Mouse (Mus musculus): ENCODE data around the gene Usmg5. TPM values are rescaled to one million over a fixed set of nuclear protein-coding genes. Genes with fewer than 3 reads are reported as not detected.
A peak's percentile ranks its signal among the peaks of the same experiment; 100 is the strongest.

Usmg5 gene
- polyA plus RNA-seq, 1 experiment from 2014 or later: 714 TPM

DNA sequence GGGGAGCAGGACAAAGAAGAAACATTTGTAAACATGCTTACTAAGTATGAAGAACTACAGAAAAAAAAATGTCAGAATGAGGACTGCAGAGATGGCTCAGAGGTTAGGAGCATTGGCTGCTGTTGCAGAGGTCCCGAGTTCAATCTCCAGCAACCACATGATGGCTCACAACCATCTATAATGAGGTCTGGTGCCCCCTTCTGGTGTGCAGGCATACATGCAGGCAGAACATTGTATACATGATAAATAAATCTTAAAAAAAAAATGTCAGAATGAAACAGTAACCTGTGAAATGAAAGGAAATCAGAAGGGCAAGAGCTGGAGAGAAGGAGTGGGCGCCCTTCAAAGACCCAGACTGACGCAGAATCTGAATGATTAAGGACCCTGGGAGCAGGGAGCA lies 24.6 kb downstream of the Usmg5 start:
- no peaks in the 10 kb centered on the region for H3K27me3 ChIP-seq
- peak; percentile 54 for TF ChIP-seq CTCF (IDR thresholded peaks at IDR 0.05)
- in situ Hi-C loops (cut with MboI; ENCODE audit: low pct_unique_long_range_greater_than_20kb): no loop called here
- ChIA-PET CTCF (interaction anchor here (1.0 kb wide), 1 partner anchor 11 kb away, joined by 3 read pairs; no protein-coding TSS in a partner anchor), POLR2A (interaction anchor here (0.6 to 1.4 kb wide), 3 partner anchors 9 to 757 kb away, joined by 3 to 4 read pairs (median 4); no protein-coding TSS in a partner anchor)
- ATAC-seq (no peak), DNase-seq (ENCODE audit: low read depth, low spot score) (no peak)

DNA sequence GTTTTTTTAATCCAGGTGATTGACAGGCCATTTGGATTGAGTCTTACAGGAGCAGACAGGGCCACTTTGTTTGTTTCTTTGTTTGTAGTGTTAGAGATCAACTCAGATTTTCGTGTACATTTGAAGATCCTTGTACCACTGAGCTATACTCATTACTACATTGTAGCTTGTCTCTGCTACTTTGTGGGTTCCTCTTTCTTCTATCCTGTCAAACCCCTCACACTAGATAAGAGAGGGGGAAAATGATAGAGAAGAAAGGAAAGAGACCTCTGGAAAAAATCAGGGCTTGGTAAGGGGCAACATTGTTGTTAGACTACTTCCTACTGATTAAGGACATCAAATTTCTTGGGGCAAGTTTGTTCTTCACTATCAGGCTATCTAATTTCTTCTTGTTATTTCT lies 32.8 kb downstream of the Usmg5 start:
- CTCF ChIA-PET: no interaction called here
- no peak for TF ChIP-seq CTCF (IDR thresholded peaks at IDR 0.05)
- no peak for ATAC-seq
- POLR2A ChIA-PET: interaction anchor here (0.8 kb wide), 1 partner anchor 10 kb away, joined by 3 read pairs; the partner anchor contains the start of gene Taf5
- H3K27me3 ChIP-seq: peaks cover 6% of the 10 kb centered on the region
- no peak for DNase-seq (ENCODE audit: low read depth, low spot score)
- in situ Hi-C loops (cut with MboI; ENCODE audit: low pct_unique_long_range_greater_than_20kb): no loop called here

DNA sequence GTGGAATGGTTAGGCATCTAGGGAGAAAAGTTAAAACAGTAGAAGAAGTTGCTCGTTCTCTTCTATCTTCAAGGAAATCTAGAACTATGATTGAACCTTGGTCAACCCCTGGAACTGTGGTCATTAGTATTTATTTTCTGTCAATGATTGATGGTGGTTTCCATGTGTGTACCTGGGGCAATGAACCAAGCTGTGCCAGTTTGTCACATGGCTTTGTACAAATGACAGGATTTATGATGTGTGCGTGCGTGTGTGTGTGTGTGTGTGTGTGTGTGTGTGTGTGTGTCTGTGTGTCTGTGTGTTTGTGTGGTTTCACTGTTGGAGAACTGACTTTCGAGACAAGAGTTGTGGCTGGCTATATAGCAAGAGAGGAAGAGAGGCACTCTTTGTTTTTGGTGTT lies 37.0 kb downstream of the Usmg5 start:
- ATAC-seq (no peak), DNase-seq (ENCODE audit: low read depth, low spot score) (no peak)
- peaks cover 6% of the 10 kb centered on the region for H3K27me3 ChIP-seq
- ChIA-PET CTCF (interaction anchor here (1.3 to 1.8 kb wide), 2 partner anchors 9 to 12 kb away, joined by 4 read pairs; no protein-coding TSS in a partner anchor), POLR2A (interaction anchor here (0.6 to 0.7 kb wide), 2 partner anchors 8 to 70 kb away, joined by 3 to 4 read pairs; no protein-coding TSS in a partner anchor)
- no peak for TF ChIP-seq CTCF (IDR thresholded peaks at IDR 0.05)
- in situ Hi-C loops (cut with MboI; ENCODE audit: low pct_unique_long_range_greater_than_20kb): no loop called here

DNA sequence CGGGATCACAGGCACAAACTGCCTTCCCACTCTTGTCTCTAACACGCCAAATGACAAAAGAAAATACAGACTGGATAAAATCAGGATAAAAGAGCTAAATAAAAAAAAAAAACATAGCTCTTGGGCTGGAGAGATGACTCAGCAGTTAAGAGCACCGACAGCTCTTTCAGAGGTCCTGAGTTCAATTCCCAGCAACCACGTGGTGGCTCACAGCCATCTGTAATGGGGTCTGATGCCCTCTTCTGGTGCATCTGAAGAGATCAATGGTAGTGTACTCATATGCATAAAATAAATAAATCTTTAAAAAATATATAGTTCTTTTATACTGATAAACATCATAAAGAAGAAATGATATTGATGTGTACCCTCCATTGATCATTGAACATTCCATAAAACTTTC lies 37.5 kb downstream of the Usmg5 start:
- ChIA-PET POLR2A (interaction anchor here (0.6 kb wide), 1 partner anchor 70 kb away, joined by 4 read pairs; no protein-coding TSS in a partner anchor), CTCF (interaction anchor here (1.3 kb wide), 1 partner anchor 9 kb away, joined by 4 read pairs; no protein-coding TSS in a partner anchor)
- in situ Hi-C loops (cut with MboI; ENCODE audit: low pct_unique_long_range_greater_than_20kb): no loop called here
- peaks cover 5% of the 10 kb centered on the region for H3K27me3 ChIP-seq
- ATAC-seq: no peak
- DNase-seq (ENCODE audit: low read depth, low spot score): no peak
- TF ChIP-seq CTCF (IDR thresholded peaks at IDR 0.05): no peak

DNA sequence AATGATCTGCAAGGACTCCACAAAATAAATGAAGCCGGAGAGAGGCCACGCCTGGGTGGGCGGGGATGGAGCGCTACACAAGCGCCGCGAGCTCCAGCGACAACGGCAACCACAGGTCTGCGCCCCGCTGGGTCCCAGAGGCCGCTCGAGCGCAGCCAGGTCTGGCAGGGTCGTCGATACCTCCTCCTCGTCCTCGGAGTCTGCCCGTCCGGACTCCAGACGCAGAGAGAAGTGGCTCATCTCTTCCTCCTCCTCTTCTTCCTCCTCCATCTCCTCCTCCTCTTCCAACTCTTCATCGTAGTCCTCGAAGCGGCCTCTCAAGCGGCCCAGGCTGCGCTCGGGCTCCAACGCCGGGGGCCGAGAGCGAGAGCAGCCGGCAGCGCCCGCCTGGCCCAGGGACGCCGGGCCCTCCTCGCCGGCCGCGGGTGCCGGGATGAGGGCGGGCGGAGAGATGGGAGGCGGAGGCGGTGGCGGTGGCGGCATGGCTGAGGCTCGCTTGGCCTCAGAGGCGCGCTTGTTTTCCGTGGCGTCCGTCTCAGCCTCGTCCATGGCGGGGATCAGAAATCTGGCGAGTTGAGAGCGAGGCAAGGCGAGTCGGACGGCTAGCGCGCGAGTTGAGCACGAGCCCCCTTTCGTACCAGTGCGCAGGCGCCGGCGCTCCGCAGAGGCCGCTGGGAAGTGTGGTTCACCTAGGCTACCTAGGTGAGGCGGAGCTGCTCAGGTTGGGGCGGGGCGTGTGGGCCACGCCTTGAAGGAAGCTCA lies 40.0 kb downstream of the Usmg5 start, which contains the start of gene Pcgf6:
Gene Pcgf6 (minus strand): TSS at position 636 of the 762 bp plus-strand sequence.
- CTCF ChIA-PET: no interaction called here
- no peaks in the 10 kb centered on the region for H3K27me3 ChIP-seq
- POLR2A ChIA-PET: interaction anchor here (1.0 to 1.7 kb wide), 2 partner anchors 16 to 18 kb away, joined by 4 to 9 read pairs; partner anchors contain the start of gene Taf5
- no peak for TF ChIP-seq CTCF (IDR thresholded peaks at IDR 0.05)
- ATAC-seq: peak; percentile 85
- DNase-seq (ENCODE audit: low read depth, low spot score): no peak
- in situ Hi-C loops (cut with MboI; ENCODE audit: low pct_unique_long_range_greater_than_20kb): no loop called here

DNA sequence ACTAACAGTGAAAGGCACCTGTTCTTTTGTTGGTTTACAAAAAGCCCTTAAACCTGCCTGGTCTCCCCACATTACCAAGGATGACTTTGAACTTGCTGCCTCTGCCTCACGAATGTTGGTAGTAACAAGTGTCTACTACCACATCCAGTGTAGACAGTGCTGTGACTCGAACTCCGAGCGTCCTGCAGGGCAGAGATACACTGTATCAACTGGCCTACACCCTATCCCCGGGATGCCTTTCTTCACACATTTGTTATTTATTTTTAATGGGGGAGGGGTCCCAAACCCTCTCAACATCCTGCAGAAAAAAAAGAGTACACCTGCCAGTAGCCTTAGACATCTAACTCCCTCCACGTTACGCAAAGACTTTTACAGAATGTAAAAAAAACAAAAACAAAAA lies 40.6 kb downstream of the Usmg5 start:
- ChIA-PET POLR2A (no interaction called here), CTCF (no interaction called here)
- ATAC-seq: no peak
- in situ Hi-C loops (cut with MboI; ENCODE audit: low pct_unique_long_range_greater_than_20kb): no loop called here
- H3K27me3 ChIP-seq: no peaks in the 10 kb centered on the region
- no peak for TF ChIP-seq CTCF (IDR thresholded peaks at IDR 0.05)
- DNase-seq (ENCODE audit: low read depth, low spot score): no peak

DNA sequence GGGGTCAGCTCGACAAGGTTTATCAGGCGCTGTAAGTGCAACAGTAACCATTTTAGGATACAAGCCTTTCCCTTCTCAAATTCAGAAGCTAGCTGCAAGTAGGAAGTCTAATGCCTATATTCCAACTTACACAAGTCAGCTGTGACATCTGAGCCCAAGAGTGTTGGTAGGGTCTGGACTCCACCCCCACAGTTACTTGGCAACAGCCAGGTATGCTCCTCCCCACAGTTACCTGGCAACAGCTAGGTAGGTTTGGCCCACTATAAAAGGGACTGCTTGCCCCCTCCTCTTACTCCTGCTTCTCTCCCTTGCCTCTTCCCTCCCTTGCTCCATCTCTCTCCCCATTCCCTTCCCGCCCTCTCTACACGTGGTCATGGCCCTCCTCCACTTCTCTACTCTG lies 41.4 kb downstream of the Usmg5 start:
- ChIA-PET POLR2A (no interaction called here), CTCF (no interaction called here)
- in situ Hi-C loops (cut with MboI; ENCODE audit: low pct_unique_long_range_greater_than_20kb): no loop called here
- no peak for TF ChIP-seq CTCF (IDR thresholded peaks at IDR 0.05)
- H3K27me3 ChIP-seq: no peaks in the 10 kb centered on the region
- DNase-seq (ENCODE audit: low read depth, low spot score) (no peak), ATAC-seq (no peak)

DNA sequence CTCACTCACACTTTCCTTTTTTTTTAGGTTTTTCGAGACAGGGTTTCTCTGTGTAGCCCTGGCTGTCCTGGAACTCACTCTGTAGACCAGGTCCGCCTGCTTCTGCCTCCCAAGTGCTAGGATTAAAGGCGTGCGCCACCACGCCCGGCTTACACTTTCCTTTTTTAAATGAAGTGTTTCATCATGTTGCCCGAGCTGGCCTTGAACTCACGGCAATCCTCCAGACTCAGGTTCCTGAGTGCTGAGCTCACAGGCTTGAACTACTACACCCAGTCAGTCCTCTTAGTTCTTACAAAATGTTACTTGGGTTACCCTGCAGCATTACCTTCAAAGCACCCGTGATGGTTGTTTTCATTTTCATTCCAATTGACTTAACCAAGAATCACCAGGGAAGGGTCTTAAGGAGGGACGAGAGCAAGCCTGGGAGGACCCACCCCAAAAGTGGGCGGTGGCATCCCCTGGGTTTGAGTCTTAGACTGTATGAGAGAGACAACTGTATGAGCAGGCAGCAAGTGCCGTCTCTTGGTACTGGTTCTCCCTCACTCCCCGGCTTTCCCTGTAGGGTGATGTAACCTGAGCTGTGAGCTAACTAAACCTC lies 43.1 kb downstream of the Usmg5 start:
- in situ Hi-C loops (cut with MboI; ENCODE audit: low pct_unique_long_range_greater_than_20kb): no loop called here
- no peak for TF ChIP-seq CTCF (IDR thresholded peaks at IDR 0.05)
- ChIA-PET POLR2A (interaction anchor here (0.6 kb wide), 1 partner anchor 56 kb away, joined by 4 read pairs; no protein-coding TSS in a partner anchor), CTCF (no interaction called here)
- no peak for DNase-seq (ENCODE audit: low read depth, low spot score)
- H3K27me3 ChIP-seq: no peaks in the 10 kb centered on the region
- no peak for ATAC-seq

DNA sequence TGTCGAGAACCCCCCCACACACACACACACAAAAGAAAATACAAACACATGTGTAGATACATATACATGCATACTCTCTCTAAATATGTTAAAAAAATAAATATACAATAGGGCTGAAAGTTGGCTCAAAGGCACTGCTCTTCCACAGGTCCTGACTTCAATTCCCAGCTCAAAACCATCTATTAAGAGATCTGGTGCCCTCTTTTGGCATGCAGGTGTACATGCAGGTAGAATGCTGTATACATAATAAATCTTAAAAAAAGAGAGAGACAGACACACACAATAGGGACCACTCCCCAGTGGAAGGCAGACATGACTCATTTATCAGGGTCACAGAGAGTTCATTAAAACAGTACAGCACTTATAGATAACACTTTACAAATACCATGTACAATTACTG lies 44.1 kb downstream of the Usmg5 start:
- no peak for ATAC-seq
- in situ Hi-C loops (cut with MboI; ENCODE audit: low pct_unique_long_range_greater_than_20kb): no loop called here
- ChIA-PET CTCF (interaction anchor here (0.9 kb wide), 1 partner anchor 177 kb away, joined by 3 read pairs; no protein-coding TSS in a partner anchor), POLR2A (interaction anchor here (0.7 kb wide), 1 partner anchor 555 kb away, joined by 3 read pairs; no protein-coding TSS in a partner anchor)
- no peak for TF ChIP-seq CTCF (IDR thresholded peaks at IDR 0.05)
- H3K27me3 ChIP-seq: no peaks in the 10 kb centered on the region
- DNase-seq (ENCODE audit: low read depth, low spot score): no peak

DNA sequence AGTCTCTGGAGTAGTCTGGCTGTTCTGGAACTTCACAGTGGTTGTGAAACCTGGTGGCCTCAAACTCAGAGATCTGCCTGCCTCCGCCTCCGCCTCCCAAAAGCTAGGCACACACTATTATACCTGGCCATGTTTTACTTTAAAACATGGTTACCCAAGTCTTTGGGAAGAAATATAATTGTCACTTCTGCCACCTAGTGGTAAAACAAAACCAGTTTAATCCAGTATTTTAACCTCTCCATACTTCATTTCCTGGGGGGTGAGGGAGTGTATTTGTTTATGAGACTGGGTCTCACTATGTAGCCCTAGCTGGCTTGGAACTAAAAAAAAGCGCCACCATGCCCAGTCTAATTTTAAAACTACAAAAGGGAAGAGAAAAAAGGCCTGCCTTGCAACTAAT lies 46.8 kb downstream of the Usmg5 start:
- POLR2A ChIA-PET: no interaction called here
- CTCF ChIA-PET: interaction anchor here (0.8 to 1.7 kb wide), 6 partner anchors 8 to 283 kb away, joined by 3 to 4 read pairs (median 3); partner anchors contain the start of gene Cnnm2
- in situ Hi-C loops (cut with MboI; ENCODE audit: low pct_unique_long_range_greater_than_20kb): no loop called here
- DNase-seq (ENCODE audit: low read depth, low spot score) (no peak), ATAC-seq (no peak)
- TF ChIP-seq CTCF (IDR thresholded peaks at IDR 0.05): peak; percentile 62
- H3K27me3 ChIP-seq: no peaks in the 10 kb centered on the region

Data from Patski (cell line).